Mouse (Mus musculus): ENCODE data around the gene Gna14. TPM values are rescaled to one million over a fixed set of nuclear protein-coding genes. Genes with fewer than 3 reads are reported as not detected.

Gene Gna14
- polyA plus RNA-seq, 1 experiment: 0.05 TPM

DNA sequence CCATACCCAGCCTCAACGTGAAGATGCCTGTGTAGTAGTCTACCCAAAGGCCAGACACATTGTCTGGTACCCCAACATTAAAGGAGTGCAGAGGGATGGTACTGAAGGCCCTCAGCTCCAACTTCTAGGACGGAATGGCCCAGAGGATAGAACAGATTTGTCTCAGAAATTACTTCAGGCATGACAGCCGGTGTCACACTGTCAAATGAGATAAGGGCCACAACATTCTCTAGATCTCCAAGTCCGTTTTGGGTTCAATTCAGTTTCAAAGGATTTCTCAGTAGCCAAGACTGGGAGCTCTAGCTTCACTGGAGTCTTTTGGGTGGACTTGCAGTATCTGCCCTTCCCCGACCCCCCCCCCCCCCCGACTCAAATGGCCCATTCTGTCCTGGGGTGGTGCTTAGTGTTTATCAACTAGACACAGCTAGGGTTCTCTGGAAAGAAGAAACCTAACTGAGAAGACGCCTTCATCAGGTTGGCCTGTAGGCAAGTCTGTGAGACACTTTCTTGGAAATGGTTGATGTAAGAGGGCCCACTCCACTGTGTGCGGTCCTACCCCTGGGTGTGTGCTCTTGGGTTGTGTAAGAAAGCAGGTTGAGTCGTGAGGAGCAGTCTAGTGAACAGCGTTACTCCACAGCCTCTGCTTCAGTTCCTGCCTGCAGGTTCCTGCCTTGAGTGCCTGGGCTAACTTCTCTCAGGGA is 59.4 kb downstream of the Gna14 start:
- H3K79me3 ChIP-seq (ENCODE audit: low read depth): no peaks in the 10 kb centered on the region
- no peak overlapping the region for H3K4me3 ChIP-seq (ENCODE audit: insufficient read depth, poor library complexity, severe bottlenecking)
- TF ChIP-seq MYOD1 (IDR thresholded peaks at IDR 0.05; ENCODE audit: control insufficient read depth, insufficient read length, low read depth) (no peak), FOSL1 (IDR thresholded peaks at IDR 0.05; ENCODE audit: insufficient read depth, low read length, poor library complexity, severe bottlenecking) (no peak), CTCF (IDR thresholded peaks at IDR 0.05; ENCODE audit: control insufficient read depth, insufficient read depth, insufficient read length) (no peak), CEBPB (IDR thresholded peaks at IDR 0.05; ENCODE audit: low read depth) (no peak), MAX (IDR thresholded peaks at IDR 0.05) (no peak), USF1 (IDR thresholded peaks at IDR 0.05; ENCODE audit: low read depth) (no peak), MYOG (IDR thresholded peaks at IDR 0.05; ENCODE audit: control insufficient read depth, extremely low read depth, insufficient read length) (no peak)
- no peaks in the 10 kb centered on the region for H3K79me2 ChIP-seq (ENCODE audit: control insufficient read depth, insufficient read depth)
- no peaks in the 10 kb centered on the region for H3K27me3 ChIP-seq (ENCODE audit: control insufficient read depth, insufficient read depth, insufficient read length)
- H3K36me3 ChIP-seq (ENCODE audit: control insufficient read depth, insufficient read depth): no peaks in the 10 kb centered on the region
- no peak overlapping the region for H3ac ChIP-seq (ENCODE audit: control insufficient read depth, insufficient read length, low read depth)

DNA sequence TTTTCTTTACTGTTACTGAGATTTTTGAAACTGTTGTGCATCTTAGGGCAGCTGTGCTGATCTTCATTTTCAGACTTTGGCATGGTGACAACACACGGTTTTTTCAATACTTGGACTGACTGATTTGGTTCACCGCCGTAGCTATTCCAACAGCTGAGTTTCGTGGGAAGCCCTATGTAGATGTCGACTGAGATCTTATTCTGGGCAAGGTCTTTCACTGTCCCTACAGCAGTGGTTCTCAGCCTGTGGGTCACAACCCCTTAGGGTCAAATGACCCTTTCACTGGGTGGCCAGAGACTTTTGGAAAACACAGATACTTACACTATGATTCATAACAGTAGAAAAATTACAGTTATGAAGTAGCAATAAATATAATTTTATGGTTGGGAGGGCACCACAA is 60.5 kb downstream of the Gna14 start:
- no peaks in the 10 kb centered on the region for H3K36me3 ChIP-seq (ENCODE audit: control insufficient read depth, insufficient read depth)
- no peaks in the 10 kb centered on the region for H3K79me2 ChIP-seq (ENCODE audit: control insufficient read depth, insufficient read depth)
- TF ChIP-seq MYOG (IDR thresholded peaks at IDR 0.05; ENCODE audit: control insufficient read depth, extremely low read depth, insufficient read length) (no peak), USF1 (IDR thresholded peaks at IDR 0.05; ENCODE audit: low read depth) (no peak), FOSL1 (IDR thresholded peaks at IDR 0.05; ENCODE audit: insufficient read depth, low read length, poor library complexity, severe bottlenecking) (no peak), CEBPB (IDR thresholded peaks at IDR 0.05; ENCODE audit: low read depth) (no peak), MYOD1 (IDR thresholded peaks at IDR 0.05; ENCODE audit: control insufficient read depth, insufficient read length, low read depth) (no peak), CTCF (IDR thresholded peaks at IDR 0.05; ENCODE audit: control insufficient read depth, insufficient read depth, insufficient read length) (no peak), MAX (IDR thresholded peaks at IDR 0.05) (no peak)
- H3K79me3 ChIP-seq (ENCODE audit: low read depth): no peaks in the 10 kb centered on the region
- no peak overlapping the region for H3K4me3 ChIP-seq (ENCODE audit: insufficient read depth, poor library complexity, severe bottlenecking)
- H3ac ChIP-seq (ENCODE audit: control insufficient read depth, insufficient read length, low read depth): no peak overlapping the region
- H3K27me3 ChIP-seq (ENCODE audit: control insufficient read depth, insufficient read depth, insufficient read length): no peaks in the 10 kb centered on the region

DNA sequence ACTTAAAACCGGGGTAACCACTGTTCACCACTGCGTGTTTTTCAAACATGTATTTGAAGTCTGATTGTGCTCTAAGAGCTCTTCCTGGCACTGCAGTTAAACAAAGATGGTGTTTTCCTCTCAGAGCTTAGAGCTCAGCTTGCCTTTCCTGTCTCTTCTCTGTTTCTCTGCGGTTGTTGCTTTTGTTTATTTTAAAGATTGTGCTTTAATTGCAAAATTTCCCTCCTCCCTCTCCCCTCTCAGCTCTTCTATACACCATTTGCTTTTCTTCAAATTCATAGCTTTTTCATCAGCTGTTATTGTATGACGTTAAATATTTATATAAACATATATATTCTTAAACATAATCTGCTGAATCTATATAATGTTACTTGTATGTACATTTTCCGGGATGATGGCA is 66.5 kb downstream of the Gna14 start:
- TF ChIP-seq FOSL1 (IDR thresholded peaks at IDR 0.05; ENCODE audit: insufficient read depth, low read length, poor library complexity, severe bottlenecking) (no peak), MYOD1 (IDR thresholded peaks at IDR 0.05; ENCODE audit: control insufficient read depth, insufficient read length, low read depth) (no peak), CTCF (IDR thresholded peaks at IDR 0.05; ENCODE audit: control insufficient read depth, insufficient read depth, insufficient read length) (no peak), MYOG (IDR thresholded peaks at IDR 0.05; ENCODE audit: control insufficient read depth, extremely low read depth, insufficient read length) (no peak), CEBPB (IDR thresholded peaks at IDR 0.05; ENCODE audit: low read depth) (no peak), MAX (IDR thresholded peaks at IDR 0.05) (no peak), USF1 (IDR thresholded peaks at IDR 0.05; ENCODE audit: low read depth) (no peak)
- no peak overlapping the region for H3ac ChIP-seq (ENCODE audit: control insufficient read depth, insufficient read length, low read depth)

DNA sequence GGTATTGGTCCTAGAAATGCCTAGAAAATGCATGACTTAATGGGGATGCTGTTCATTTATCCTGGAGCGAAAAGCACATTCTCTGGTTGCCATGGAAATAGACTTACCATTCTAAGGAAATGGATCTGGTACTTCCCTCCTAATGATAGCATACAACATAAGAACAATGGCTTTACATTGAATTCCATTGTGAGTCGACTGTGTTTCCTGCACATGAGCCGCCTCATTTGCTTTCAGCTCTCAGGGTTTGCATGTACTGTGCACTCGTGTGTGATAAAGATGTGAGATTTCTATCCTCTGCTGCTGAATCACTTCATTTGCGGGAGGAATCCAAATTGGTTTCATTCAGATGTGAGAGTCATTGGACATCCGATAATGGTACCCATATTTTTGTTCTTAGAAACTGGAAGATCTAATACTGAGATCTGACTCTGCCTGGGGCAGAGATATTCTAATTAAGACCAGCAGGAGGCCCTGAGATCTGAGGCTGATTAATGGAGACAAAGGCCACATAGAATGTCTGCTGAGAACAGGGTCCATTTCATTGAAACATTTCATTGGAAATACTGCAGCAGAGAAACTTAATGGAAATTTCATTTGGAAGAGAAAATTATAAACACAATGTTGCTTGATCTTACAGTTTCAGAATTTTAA is 71.3 kb downstream of the Gna14 start:
- Histone ChIP-seq H3K79me3 (ENCODE audit: low read depth) (no peaks in the 10 kb centered on the region), H3K36me3 (ENCODE audit: control insufficient read depth, insufficient read depth) (no peaks in the 10 kb centered on the region), H3ac (ENCODE audit: control insufficient read depth, insufficient read length, low read depth) (no peak overlapping the region), H3K4me3 (ENCODE audit: insufficient read depth, poor library complexity, severe bottlenecking) (no peak overlapping the region), H3K79me2 (ENCODE audit: control insufficient read depth, insufficient read depth) (no peaks in the 10 kb centered on the region), H3K27me3 (ENCODE audit: control insufficient read depth, insufficient read depth, insufficient read length) (no peaks in the 10 kb centered on the region)
- TF ChIP-seq USF1 (IDR thresholded peaks at IDR 0.05; ENCODE audit: low read depth) (no peak), FOSL1 (IDR thresholded peaks at IDR 0.05; ENCODE audit: insufficient read depth, low read length, poor library complexity, severe bottlenecking) (no peak), CEBPB (IDR thresholded peaks at IDR 0.05; ENCODE audit: low read depth) (no peak), MYOG (IDR thresholded peaks at IDR 0.05; ENCODE audit: control insufficient read depth, extremely low read depth, insufficient read length) (no peak), MYOD1 (IDR thresholded peaks at IDR 0.05; ENCODE audit: control insufficient read depth, insufficient read length, low read depth) (no peak), CTCF (IDR thresholded peaks at IDR 0.05; ENCODE audit: control insufficient read depth, insufficient read depth, insufficient read length) (no peak), MAX (IDR thresholded peaks at IDR 0.05) (no peak)

More for the DNA sequence above, 66.5 kb downstream of the Gna14 start:
- no peak overlapping the region for H3K4me3 ChIP-seq (ENCODE audit: insufficient read depth, poor library complexity, severe bottlenecking)
- no peaks in the 10 kb centered on the region for H3K27me3 ChIP-seq (ENCODE audit: control insufficient read depth, insufficient read depth, insufficient read length)
- no peaks in the 10 kb centered on the region for H3K36me3 ChIP-seq (ENCODE audit: control insufficient read depth, insufficient read depth)
- no peaks in the 10 kb centered on the region for H3K79me3 ChIP-seq (ENCODE audit: low read depth)
- H3K79me2 ChIP-seq (ENCODE audit: control insufficient read depth, insufficient read depth): no peaks in the 10 kb centered on the region

DNA sequence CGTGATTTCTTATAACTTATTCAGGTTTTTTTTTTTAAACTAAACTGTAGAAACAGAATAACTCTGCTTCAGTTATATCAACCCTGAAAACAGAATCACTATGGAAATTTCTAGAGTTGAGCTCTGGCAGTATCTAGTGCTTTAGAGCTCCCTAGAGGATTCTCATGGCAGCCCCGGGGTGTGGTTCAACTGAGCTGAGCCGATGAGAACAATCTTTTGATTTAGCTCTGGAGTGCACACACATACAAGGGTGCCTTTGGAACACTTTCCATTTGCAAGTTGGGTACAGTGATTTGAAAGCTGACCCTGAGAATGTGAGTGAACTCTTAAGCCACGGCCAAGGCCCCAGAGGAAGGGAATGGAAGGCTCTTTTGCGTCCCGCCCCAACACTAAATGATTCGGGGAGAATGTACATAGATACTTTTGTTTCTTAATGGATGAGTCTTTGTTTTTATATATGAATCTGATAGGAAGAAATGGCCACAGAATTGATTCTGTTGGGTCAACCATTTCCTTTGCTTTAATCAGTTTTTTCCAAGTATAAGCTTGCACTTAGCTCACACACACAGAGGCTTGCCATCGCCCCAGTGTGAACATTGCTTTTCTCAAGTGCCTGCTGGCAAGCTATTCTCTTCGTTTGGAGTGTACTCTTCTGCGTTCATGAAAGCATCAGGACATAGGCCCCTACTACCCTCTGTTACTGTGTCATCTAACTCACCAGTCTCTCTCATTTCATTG is 75.0 kb downstream of the Gna14 start:
- Histone ChIP-seq H3K79me2 (ENCODE audit: control insufficient read depth, insufficient read depth) (no peaks in the 10 kb centered on the region), H3K36me3 (ENCODE audit: control insufficient read depth, insufficient read depth) (no peaks in the 10 kb centered on the region), H3ac (ENCODE audit: control insufficient read depth, insufficient read length, low read depth) (no peak overlapping the region), H3K27me3 (ENCODE audit: control insufficient read depth, insufficient read depth, insufficient read length) (no peaks in the 10 kb centered on the region), H3K79me3 (ENCODE audit: low read depth) (no peaks in the 10 kb centered on the region), H3K4me3 (ENCODE audit: insufficient read depth, poor library complexity, severe bottlenecking) (no peak overlapping the region)
- TF ChIP-seq MYOG (IDR thresholded peaks at IDR 0.05; ENCODE audit: control insufficient read depth, extremely low read depth, insufficient read length) (no peak), CEBPB (IDR thresholded peaks at IDR 0.05; ENCODE audit: low read depth) (no peak)

All from C2C12 (cell line).